Mouse (Mus musculus): ENCODE results near the gene Acr. TPM values are rescaled to one million over a fixed set of nuclear protein-coding genes. Genes with fewer than 3 reads are reported as not detected.

Gene Acr
- 0.40 TPM in 1 of 2 replicates, not detected in the other for polyA plus RNA-seq (2014; fragmentation: Nextera tagmentation; extraction: Ambion mirVana)

DNA sequence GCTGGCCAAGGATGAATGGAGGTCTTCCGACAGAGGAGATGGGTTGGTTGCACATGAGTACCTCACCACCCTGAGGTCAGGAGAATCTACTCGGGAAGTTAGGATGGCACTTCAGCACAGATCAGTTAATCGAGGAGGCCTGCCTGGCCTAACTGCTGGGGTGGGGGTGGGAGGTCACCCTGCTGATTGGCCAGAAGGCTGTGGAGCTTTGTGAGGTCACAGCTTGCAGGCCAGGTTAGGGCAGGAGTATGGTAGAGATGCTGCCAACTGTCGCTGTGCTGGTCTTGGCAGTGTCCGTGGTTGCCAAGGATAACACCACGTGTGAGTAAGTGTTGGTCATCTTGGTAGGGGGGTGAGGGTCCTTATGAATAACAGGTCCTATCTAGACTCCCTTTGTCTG lies at the start of gene Acr:
Gene Acr, plus strand, starts transcription at position 213 of the 400 bp plus-strand sequence.
- Histone ChIP-seq H3K27me3 (ENCODE audit: control insufficient read depth, insufficient read depth, low read length) (no peaks in the 10 kb centered on the region), H3K4me1 (ENCODE audit: control insufficient read depth, insufficient read depth, low read length) (no peaks in the 10 kb centered on the region), H3K4me3 (ENCODE audit: low read depth, low read length) (no peak within 1 kb of the TSS), H3K9me3 (ENCODE audit: control insufficient read depth, low read length) (no peaks in the 10 kb centered on the region), H3K36me3 (ENCODE audit: control insufficient read depth, insufficient read depth, low read length) (no peaks in the 10 kb centered on the region), H3K4me2 (ENCODE audit: low read depth) (no peak within 1 kb of the TSS), H3K9ac (ENCODE audit: low read length) (no peak within 1 kb of the TSS), H3K27ac (ENCODE audit: low read depth, low read length) (no peak within 1 kb of the TSS)
- ATAC-seq (ENCODE audit: insufficient read depth, low FRiP score, low TSS enrichment) (no peak), DNase-seq (ENCODE audit: low spot score) (no peak)
- WGBS, result 91% methylated on average over 6 of the region's 6 CpGs

DNA sequence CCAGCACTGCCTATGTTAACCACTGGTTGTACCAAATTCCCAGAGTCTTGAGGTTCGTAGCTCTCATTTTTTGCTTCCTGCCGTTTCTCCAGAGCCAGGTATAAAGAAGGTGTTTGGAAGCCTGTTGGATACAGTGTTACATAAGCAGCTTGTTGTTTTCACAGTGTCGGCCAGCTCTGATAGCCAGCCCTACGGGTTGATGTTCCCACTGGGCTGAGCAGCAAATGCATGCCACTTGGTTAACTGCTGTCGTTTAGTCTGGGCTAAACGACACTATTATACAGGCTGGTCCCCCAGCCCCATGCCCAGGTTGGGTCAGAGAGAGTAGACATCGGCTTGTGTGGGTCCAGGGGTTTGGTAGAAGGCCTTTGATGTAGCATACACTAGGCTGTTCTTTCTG lies 46.2 kb upstream of the Acr start:
- Histone ChIP-seq H3K36me3 (ENCODE audit: control insufficient read depth, insufficient read depth, low read length) (no peaks in the 10 kb centered on the region), H3K4me2 (ENCODE audit: low read depth) (no peak overlapping the region), H3K4me1 (ENCODE audit: control insufficient read depth, insufficient read depth, low read length) (no peaks in the 10 kb centered on the region), H3K9ac (ENCODE audit: low read length) (no peak overlapping the region), H3K27ac (ENCODE audit: low read depth, low read length) (no peak overlapping the region), H3K9me3 (ENCODE audit: control insufficient read depth, low read length) (no peaks in the 10 kb centered on the region), H3K27me3 (ENCODE audit: control insufficient read depth, insufficient read depth, low read length) (peaks cover 21% of the 10 kb centered on the region), H3K4me3 (ENCODE audit: low read depth, low read length) (no peak overlapping the region)
- 57% methylated on average over 7 of the region's 7 CpGs for WGBS
- ATAC-seq (ENCODE audit: insufficient read depth, low FRiP score, low TSS enrichment) (no peak), DNase-seq (ENCODE audit: low spot score) (no peak)

- Histone ChIP-seq H3K4me2 (ENCODE audit: low read depth) (peak overlapping the region; percentile 87), H3K9ac (ENCODE audit: low read length) (no peak overlapping the region), H3K27me3 (ENCODE audit: control insufficient read depth, insufficient read depth, low read length) (peaks cover 21% of the 10 kb centered on the region), H3K36me3 (ENCODE audit: control insufficient read depth, insufficient read depth, low read length) (no peaks in the 10 kb centered on the region), H3K9me3 (ENCODE audit: control insufficient read depth, low read length) (no peaks in the 10 kb centered on the region), H3K4me1 (ENCODE audit: control insufficient read depth, insufficient read depth, low read length) (no peaks in the 10 kb centered on the region), H3K27ac (ENCODE audit: low read depth, low read length) (no peak overlapping the region), H3K4me3 (ENCODE audit: low read depth, low read length) (peak overlapping the region; percentile 52)
- no peak for DNase-seq (ENCODE audit: low spot score)
- ATAC-seq (ENCODE audit: insufficient read depth, low FRiP score, low TSS enrichment), result no peak
- WGBS, result 83% methylated on average over 10 of the region's 10 CpGs
These were observed 45.4 kb upstream of the Acr start for GRCm38 (mm10) chr15:89522566-89523282.

- no peak overlapping the region for H3K27ac ChIP-seq (ENCODE audit: low read depth, low read length)
- H3K4me2 ChIP-seq (ENCODE audit: low read depth), result peak overlapping the region; percentile 87
- H3K9me3 ChIP-seq (ENCODE audit: control insufficient read depth, low read length), result no peaks in the 10 kb centered on the region
- ATAC-seq (ENCODE audit: insufficient read depth, low FRiP score, low TSS enrichment) (no peak; the same call in 1 of the 2 replicates), DNase-seq (ENCODE audit: low spot score) (peak; percentile 45)
- WGBS, result 19% methylated on average over 12 of the region's 47 CpGs
- no peak overlapping the region; the same call in 1 of the 2 replicates for H3K9ac ChIP-seq (ENCODE audit: low read length)
- no peaks in the 10 kb centered on the region for H3K36me3 ChIP-seq (ENCODE audit: control insufficient read depth, insufficient read depth, low read length)
- H3K4me3 ChIP-seq (ENCODE audit: low read depth, low read length), result peak overlapping the region; percentile 52
- H3K27me3 ChIP-seq (ENCODE audit: control insufficient read depth, insufficient read depth, low read length), result peaks cover 21% of the 10 kb centered on the region
- no peaks in the 10 kb centered on the region for H3K4me1 ChIP-seq (ENCODE audit: control insufficient read depth, insufficient read depth, low read length)
These were observed 44.8 kb upstream of the Acr start for GRCm38 (mm10) chr15:89523283-89523832.

- H3K4me1 ChIP-seq (ENCODE audit: control insufficient read depth, insufficient read depth, low read length), result no peaks in the 10 kb centered on the region
- no peak for ATAC-seq (ENCODE audit: insufficient read depth, low FRiP score, low TSS enrichment)
These were observed 44.0 kb upstream of the Acr start for GRCm38 (mm10) chr15:89524001-89524571.

DNA sequence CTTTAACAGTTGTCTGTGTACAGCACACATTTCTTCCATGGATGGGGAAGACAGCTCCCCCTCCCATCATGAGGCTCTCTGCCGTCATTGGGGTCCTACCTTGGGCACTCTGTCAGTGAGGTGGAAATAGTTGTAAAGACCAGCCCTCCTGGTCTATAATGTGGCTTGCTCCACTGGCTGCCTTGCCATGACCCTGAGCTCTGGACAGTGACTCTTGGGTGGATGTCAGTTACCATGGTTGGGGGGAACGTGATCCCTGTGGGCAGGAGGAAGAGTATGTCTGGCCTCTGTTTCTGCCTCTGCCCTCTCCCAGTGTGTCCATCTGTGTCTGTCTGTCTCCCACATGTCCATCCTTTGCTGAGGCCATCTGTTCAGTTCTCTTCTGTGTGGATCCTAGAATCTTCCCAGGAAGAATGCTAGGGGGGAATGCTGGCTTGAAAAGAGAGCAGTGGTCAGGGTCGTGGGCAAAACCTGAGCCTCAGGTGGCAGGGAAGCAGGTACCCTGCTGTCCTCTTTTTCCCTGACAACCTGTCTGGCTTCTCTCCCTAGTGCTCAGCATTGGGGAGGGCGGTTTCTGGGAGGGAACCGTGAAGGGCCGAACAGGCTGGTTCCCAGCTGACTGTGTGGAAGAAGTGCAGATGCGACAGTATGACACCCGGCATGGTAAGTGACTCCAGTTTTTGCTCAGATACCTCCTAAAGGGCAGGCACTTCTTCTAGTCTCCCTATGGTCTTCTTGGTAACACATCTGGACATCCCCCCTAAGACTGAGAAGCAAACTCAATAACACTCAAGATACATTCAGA lies 43.3 kb upstream of the Acr start:
- peak overlapping the region; percentile 52 for H3K4me3 ChIP-seq (ENCODE audit: low read depth, low read length)
- no peak for ATAC-seq (ENCODE audit: insufficient read depth, low FRiP score, low TSS enrichment)
- H3K4me2 ChIP-seq (ENCODE audit: low read depth), result peak overlapping the region; percentile 87
- WGBS, result 66% methylated on average over 8 of the region's 8 CpGs
- H3K27me3 ChIP-seq (ENCODE audit: control insufficient read depth, insufficient read depth, low read length), result peaks cover 21% of the 10 kb centered on the region
- H3K27ac ChIP-seq (ENCODE audit: low read depth, low read length), result no peak overlapping the region
- H3K4me1 ChIP-seq (ENCODE audit: control insufficient read depth, insufficient read depth, low read length), result no peaks in the 10 kb centered on the region
- no peak overlapping the region for H3K9ac ChIP-seq (ENCODE audit: low read length)
- no peaks in the 10 kb centered on the region for H3K36me3 ChIP-seq (ENCODE audit: control insufficient read depth, insufficient read depth, low read length)
- H3K9me3 ChIP-seq (ENCODE audit: control insufficient read depth, low read length), result no peaks in the 10 kb centered on the region
- no peak for DNase-seq (ENCODE audit: low spot score)

More at GRCm38 (mm10) chr15:89524001-89524571, 44.0 kb upstream of the Acr start:
- H3K9ac ChIP-seq (ENCODE audit: low read length), result peak overlapping the region; percentile 41; the same call in 1 of the 2 replicates
- H3K4me3 ChIP-seq (ENCODE audit: low read depth, low read length), result peak overlapping the region; percentile 52
- WGBS, result 3% methylated on average over 31 of the region's 52 CpGs
- H3K4me2 ChIP-seq (ENCODE audit: low read depth), result peak overlapping the region; percentile 87
- H3K9me3 ChIP-seq (ENCODE audit: control insufficient read depth, low read length), result no peaks in the 10 kb centered on the region
- H3K27ac ChIP-seq (ENCODE audit: low read depth, low read length), result no peak overlapping the region
- DNase-seq (ENCODE audit: low spot score), result peak; percentile 28
- peaks cover 21% of the 10 kb centered on the region for H3K27me3 ChIP-seq (ENCODE audit: control insufficient read depth, insufficient read depth, low read length)
- H3K36me3 ChIP-seq (ENCODE audit: control insufficient read depth, insufficient read depth, low read length), result no peaks in the 10 kb centered on the region

GRCm38 (mm10) chr15:89525464-89525863 lies 42.7 kb upstream of the Acr start:
- DNase-seq (ENCODE audit: low spot score) (no peak), ATAC-seq (ENCODE audit: insufficient read depth, low FRiP score, low TSS enrichment) (no peak)
- Histone ChIP-seq H3K27ac (ENCODE audit: low read depth, low read length) (no peak overlapping the region), H3K36me3 (ENCODE audit: control insufficient read depth, insufficient read depth, low read length) (no peaks in the 10 kb centered on the region), H3K9ac (ENCODE audit: low read length) (no peak overlapping the region), H3K4me1 (ENCODE audit: control insufficient read depth, insufficient read depth, low read length) (no peaks in the 10 kb centered on the region), H3K4me3 (ENCODE audit: low read depth, low read length) (no peak overlapping the region), H3K4me2 (ENCODE audit: low read depth) (no peak overlapping the region), H3K27me3 (ENCODE audit: control insufficient read depth, insufficient read depth, low read length) (peaks cover 21% of the 10 kb centered on the region), H3K9me3 (ENCODE audit: control insufficient read depth, low read length) (no peaks in the 10 kb centered on the region)
- 86% methylated on average over 8 of the region's 8 CpGs for WGBS

DNA sequence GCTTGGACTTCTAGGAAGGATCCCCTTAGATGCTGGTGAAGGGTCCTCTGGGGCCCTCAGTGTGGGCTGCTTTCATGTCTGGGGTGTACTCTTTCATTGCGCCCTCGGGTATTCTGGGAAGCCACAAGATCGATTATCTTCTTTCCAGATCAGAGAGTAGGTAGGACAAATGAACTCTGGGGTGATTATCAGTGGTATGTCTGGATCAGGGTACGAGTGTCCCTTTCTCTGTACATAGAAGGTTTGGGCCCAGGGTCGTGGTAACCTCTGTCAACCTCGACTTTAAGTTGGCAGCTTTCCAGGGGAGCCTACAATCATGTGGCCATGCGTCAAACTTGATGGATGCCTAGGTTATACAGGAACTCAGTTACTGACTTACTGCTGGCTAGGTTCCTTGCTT lies 42.2 kb upstream of the Acr start:
- H3K4me1 ChIP-seq (ENCODE audit: control insufficient read depth, insufficient read depth, low read length), result no peaks in the 10 kb centered on the region
- H3K27ac ChIP-seq (ENCODE audit: low read depth, low read length), result no peak overlapping the region
- 80% methylated on average over 7 of the region's 7 CpGs for WGBS
- DNase-seq (ENCODE audit: low spot score) (no peak), ATAC-seq (ENCODE audit: insufficient read depth, low FRiP score, low TSS enrichment) (no peak)
- H3K4me2 ChIP-seq (ENCODE audit: low read depth), result no peak overlapping the region
- no peaks in the 10 kb centered on the region for H3K36me3 ChIP-seq (ENCODE audit: control insufficient read depth, insufficient read depth, low read length)
- peaks cover 21% of the 10 kb centered on the region for H3K27me3 ChIP-seq (ENCODE audit: control insufficient read depth, insufficient read depth, low read length)
- H3K4me3 ChIP-seq (ENCODE audit: low read depth, low read length), result no peak overlapping the region
- no peaks in the 10 kb centered on the region for H3K9me3 ChIP-seq (ENCODE audit: control insufficient read depth, low read length)
- no peak overlapping the region for H3K9ac ChIP-seq (ENCODE audit: low read length)
